In the genomic region with DNA sequence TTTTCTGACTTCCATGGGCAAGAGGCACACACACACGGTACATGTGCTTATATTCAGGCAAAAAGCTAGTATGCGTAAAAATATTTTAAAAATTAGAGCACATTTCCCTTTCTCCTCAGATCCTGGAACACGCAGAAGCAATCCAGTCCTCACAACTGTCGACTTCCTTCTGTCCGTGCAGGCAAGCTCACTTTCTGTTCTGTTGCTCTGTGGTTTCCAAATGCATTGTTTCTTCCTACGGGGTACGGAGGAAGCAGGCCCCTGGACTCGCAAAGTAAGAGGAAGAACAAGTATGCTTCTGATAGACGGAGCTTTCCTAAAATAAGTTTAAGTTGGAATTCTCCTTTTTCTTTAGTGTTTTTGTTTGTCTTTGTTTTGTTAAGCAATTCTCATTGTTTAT, we compare ENCODE assay signal across 14 mouse cellular contexts. TPM values are rescaled to one million over a fixed set of nuclear protein-coding genes. Genes with fewer than 3 reads are reported as not detected.
DNase-seq lines count a peak whose midpoint lies in the region; ATAC-seq and TF ChIP-seq lines count a peak whose summit lies in the region.
"Had no signal": no experiment of that assay in that cellular context is flagged by ENCODE, and none has a peak within 500 bp of the region (broad histone marks: within the 10 kb centered on the region; RNA-seq: fewer than 3 reads in every experiment).

No protein-coding gene starts in this region.

- ATAC-seq in limb, embryonic 15.5 days (ENCODE audit: insufficient number of reproducible peaks, low FRiP score, low TSS enrichment, low read depth), result no peak
- ATAC-seq in liver, embryonic 16.5 days (ENCODE audit: low read depth), result no peak

- dilution Hi-C loops in CH12.LX (cut with MboI; ENCODE audit: extremely low pct_ligation_motif_present, extremely low pct_unique_long_range_greater_than_20kb, low sequenced_read_pairs), result no loop called here

- H3K4me3 ChIP-seq in limb, embryonic 15.5 days, result no peak overlapping the region
- no peak overlapping the region for H3K4me3 ChIP-seq in limb, embryonic 10.5 days
- H3K4me3 ChIP-seq in CH12.LX (replicated peaks in 1 of 3; ENCODE audit: low read depth in 2 of 3, low read length in 2 of 3, poor library complexity in 1 of 3), result no peak overlapping the region
- no peak overlapping the region for H3K4me3 ChIP-seq in liver, embryonic 16.5 days (ENCODE audit: low read depth, low read length)
- H3K4me3 ChIP-seq: hindbrain, embryonic 15.5 days; myocyte; stomach, embryonic 15.5 days had no signal

- H3K4me1 ChIP-seq in limb, embryonic 15.5 days, result peaks cover 6% of the 10 kb centered on the region
- H3K4me1 ChIP-seq in limb, embryonic 10.5 days, result peaks cover 3% of the 10 kb centered on the region
- H3K4me1 ChIP-seq in CH12.LX (ENCODE audit: control insufficient read depth in 1 of 2, insufficient read depth in 2 of 2), result peaks cover 27 to 91% of the 10 kb centered on the region in 2 experiments
- peaks cover 25% of the 10 kb centered on the region for H3K4me1 ChIP-seq in liver, embryonic 16.5 days (ENCODE audit: control insufficient read depth, low read depth, low read length)
- H3K4me1 ChIP-seq: hindbrain, embryonic 15.5 days; stomach, embryonic 15.5 days had no signal

- DNase-seq in limb, embryonic 10.5 days (ENCODE audit: low spot score), result no peak
- DNase-seq in 416B (ENCODE audit: low read depth) (peak; percentile 64), CH12.LX (ENCODE audit: extremely low read depth) (no peak)
- no peak for DNase-seq in left cerebral cortex, adult 18-20 months (ENCODE audit: low spot score in 2 of 2)
- no peak for DNase-seq in layer of hippocampus, postnatal 25 days (ENCODE audit: extremely low spot score in 1 of 2, low spot score in 1 of 2)
- DNase-seq: adrenal gland, postnatal 10 days; cerebellum, adult 11 months; kidney, adult 9 months; right cerebral cortex, postnatal 25 days had no signal

- no peak for TF ChIP-seq EP300 in CH12.LX (IDR thresholded peaks at IDR 0.05; ENCODE audit: low read length)

- no peaks in the 10 kb centered on the region for H3K36me3 ChIP-seq in limb, embryonic 15.5 days
- H3K36me3 ChIP-seq in limb, embryonic 10.5 days, result peaks cover 7% of the 10 kb centered on the region; the same call in 1 of the 2 replicates
- H3K36me3 ChIP-seq in CH12.LX (replicated peaks in 1 of 2; ENCODE audit: control insufficient read depth in 1 of 2, insufficient read depth in 1 of 2, low read length in 1 of 2), result peaks cover 0 to 26% of the 10 kb centered on the region in 2 experiments
- no peaks in the 10 kb centered on the region for H3K36me3 ChIP-seq in liver, embryonic 16.5 days (ENCODE audit: control insufficient read depth, insufficient read depth)
- H3K36me3 ChIP-seq: hindbrain, embryonic 15.5 days; stomach, embryonic 15.5 days had no signal

- no peaks in the 10 kb centered on the region for H3K9me3 ChIP-seq in limb, embryonic 15.5 days
- H3K9me3 ChIP-seq in limb, embryonic 10.5 days (replicated peaks), result no peaks in the 10 kb centered on the region
- H3K9me3 ChIP-seq in CH12.LX (replicated peaks; ENCODE audit: low read length), result peaks cover 2% of the 10 kb centered on the region
- no peaks in the 10 kb centered on the region for H3K9me3 ChIP-seq in liver, embryonic 16.5 days (replicated peaks; ENCODE audit: control insufficient read depth, low read length)
- H3K9me3 ChIP-seq: hindbrain, embryonic 15.5 days; stomach, embryonic 15.5 days had no signal

- peak overlapping the region; percentile 33; the same call in 1 of the 2 replicates for H3K27ac ChIP-seq in limb, embryonic 15.5 days
- no peak overlapping the region for H3K27ac ChIP-seq in limb, embryonic 10.5 days
- peak overlapping the region; percentile 28; the same call in 1 of the 2 replicates for H3K27ac ChIP-seq in CH12.LX (ENCODE audit: insufficient read depth, low read depth)
- peak overlapping the region; percentile 68 for H3K27ac ChIP-seq in liver, embryonic 16.5 days (ENCODE audit: low read length)
- H3K27ac ChIP-seq: hindbrain, embryonic 15.5 days; stomach, embryonic 15.5 days had no signal

- no peak overlapping the region for H3K4me2 ChIP-seq in limb, embryonic 15.5 days
- H3K4me2 ChIP-seq in CH12.LX (ENCODE audit: insufficient read depth, low read depth, poor library complexity, severe bottlenecking), result peak overlapping the region; percentile 95
- peak overlapping the region; percentile 11; the same call in 1 of the 2 replicates for H3K4me2 ChIP-seq in liver, embryonic 16.5 days (ENCODE audit: low read depth, low read length)
- H3K4me2 ChIP-seq: hindbrain, embryonic 15.5 days; stomach, embryonic 15.5 days had no signal

- H3K27me3 ChIP-seq in limb, embryonic 15.5 days, result no peaks in the 10 kb centered on the region
- H3K27me3 ChIP-seq in limb, embryonic 10.5 days (ENCODE audit: low read depth, poor library complexity, severe bottlenecking), result no peaks in the 10 kb centered on the region
- no peaks in the 10 kb centered on the region for H3K27me3 ChIP-seq in CH12.LX (replicated peaks)
- no peaks in the 10 kb centered on the region for H3K27me3 ChIP-seq in liver, embryonic 16.5 days (ENCODE audit: control insufficient read depth, insufficient read depth, low read depth, low read length)
- H3K27me3 ChIP-seq: hindbrain, embryonic 15.5 days; stomach, embryonic 15.5 days had no signal

- in situ Hi-C loops in CH12.LX (cut with MboI; ENCODE audit: low pct_ligation_motif_present, low pct_unique_long_range_greater_than_20kb, low sequenced_read_pairs), result no loop called here

- no peak for TF ChIP-seq RAD21 in CH12.LX (IDR thresholded peaks at IDR 0.05; ENCODE audit: low read depth, low read length)

- 68% methylated on average over 9 of the region's 9 CpGs for WGBS in limb, embryonic 15.5 days
- 90% methylated on average over 9 of the region's 9 CpGs for WGBS in limb, embryonic 10.5 days
- 33% methylated on average over 9 of the region's 9 CpGs for WGBS in liver, embryonic 16.5 days (ENCODE audit: insufficient replicate concordance)

- no peak overlapping the region for H3K9ac ChIP-seq in limb, embryonic 15.5 days
- H3K9ac ChIP-seq in CH12.LX (ENCODE audit: insufficient read depth, low read depth), result peak overlapping the region; percentile 42; the same call in 1 of the 2 replicates
- no peak overlapping the region for H3K9ac ChIP-seq in liver, embryonic 16.5 days (ENCODE audit: low read depth, low read length)
- H3K9ac ChIP-seq: hindbrain, embryonic 15.5 days; stomach, embryonic 15.5 days had no signal

- no peak for TF ChIP-seq CTCF in CH12.LX (conservative IDR thresholded peaks at IDR 0.05 in 1 of 2, IDR thresholded peaks at IDR 0.05 in 1 of 2; ENCODE audit: low read depth in 2 of 2, low read length in 2 of 2)

- H3K79me2 ChIP-seq in CH12.LX (replicated peaks; ENCODE audit: control insufficient read depth, extremely low read depth, insufficient read depth, poor library complexity, severe bottlenecking), result peaks cover 54% of the 10 kb centered on the region

- TF ChIP-seq POLR2A in CH12.LX (IDR thresholded peaks at IDR 0.05; ENCODE audit: low read depth, low read length), result no peak

TF ChIP-seq in CH12.LX, 34 proteins besides CTCF, POLR2A, EP300 and RAD21:
- TF ChIP-seq ZC3H11A (IDR thresholded peaks at IDR 0.05; ENCODE audit: low read depth, low read length), result no peak
- no peak for TF ChIP-seq RCOR1 (conservative IDR thresholded peaks at IDR 0.05; ENCODE audit: low read depth, low read length)
- TF ChIP-seq ETS1 (conservative IDR thresholded peaks at IDR 0.05; ENCODE audit: low read depth, low read length), result no peak
- no peak for TF ChIP-seq USF1 (IDR thresholded peaks at IDR 0.05; ENCODE audit: low read depth, low read length)
- no peak for TF ChIP-seq MAZ (IDR thresholded peaks at IDR 0.05; ENCODE audit: low read depth, low read length)
- TF ChIP-seq ZKSCAN1 (IDR thresholded peaks at IDR 0.05; ENCODE audit: borderline replicate concordance, low read depth, low read length), result no peak
- TF ChIP-seq CHD2 (IDR thresholded peaks at IDR 0.05; ENCODE audit: low read length), result no peak

RNA-seq across cellular contexts. Expression of a gene that starts 8.3 kb away (rescaled TPM):
- 14.3 and 14.6 TPM in 2 replicates for polyA plus RNA-seq in limb, embryonic 15.5 days (2015; fragmentation: Nextera tagmentation; extraction: Ambion mirVana)
- 7.0 and 9.9 TPM in 2 replicates for polyA plus RNA-seq in limb, embryonic 10.5 days (2016; fragmentation: Nextera tagmentation; extraction: Ambion mirVana)
- total RNA-seq in CH12.LX (2012; rRNA removed) (10.3 TPM in 2 replicates), CH12.LX (2014; rRNA removed) (12.8 and 14.1 TPM in 2 replicates)
- 21.6 and 23.3 TPM in 2 replicates for polyA plus RNA-seq in CH12.LX (2012; ENCODE audit: insufficient read length, low read depth)
- 4.1 and 4.5 TPM in 2 replicates for polyA plus RNA-seq in liver, embryonic 16.5 days (2015; fragmentation: Nextera tagmentation; extraction: Ambion mirVana)
- 10 to 100 TPM; 14.4 to 15.0 TPM for total RNA-seq in left cerebral cortex, adult 18-20 months (2021)
- total RNA-seq in layer of hippocampus, postnatal 25 days (2021), result 10 to 100 TPM; 17.8 to 18.9 TPM
